ENCODE assay signal across 8 mouse cellular contexts in the genomic region with DNA sequence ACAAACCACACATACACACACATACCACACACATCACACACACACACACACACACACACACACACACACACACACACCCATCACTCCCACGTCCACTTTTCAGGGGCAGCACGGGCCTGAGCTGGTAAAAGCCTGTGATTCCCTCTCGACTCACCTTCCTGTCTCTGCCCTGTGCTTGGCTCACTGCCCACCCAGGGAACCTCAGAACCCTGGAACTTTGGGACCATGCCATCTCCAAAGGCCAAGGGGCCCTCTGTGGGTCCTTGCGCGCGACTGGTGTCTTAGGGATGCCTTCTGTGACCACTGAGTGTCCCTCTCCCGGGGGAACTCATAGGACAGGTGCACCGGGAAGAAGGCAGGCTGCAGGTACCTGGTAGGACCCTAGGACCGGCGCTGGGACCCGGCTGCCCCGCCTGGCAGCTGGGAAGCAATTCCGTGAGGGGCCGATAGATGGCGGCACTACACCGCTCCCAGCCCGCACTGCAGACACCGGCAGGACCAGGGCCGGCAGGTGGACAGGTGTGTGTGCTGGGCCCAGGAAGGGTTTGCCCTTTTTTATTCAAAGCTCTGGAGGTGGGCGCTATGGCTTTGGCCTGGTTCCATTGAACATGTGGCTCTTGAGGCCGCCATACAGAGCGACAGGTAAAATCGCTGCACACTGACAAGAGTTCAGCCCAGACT.
DNase-seq lines count a peak whose midpoint lies in the region; ATAC-seq and TF ChIP-seq lines count a peak whose summit lies in the region.

No protein-coding gene starts in this region.

- peak; percentile 63; the same call in 1 of the 2 replicates for ATAC-seq in embryonic facial prominence, embryonic 14.5 days (ENCODE audit: low read depth)
- ATAC-seq in hindbrain, embryonic 11.5 days (ENCODE audit: low FRiP score) = 0 out of 2 replicates have a peak, but pooled peaks have one; percentile 45
- ATAC-seq in activated CD4-positive, CD25-positive, alpha-beta regulatory T cell, adult 4 months = no peak

- TF ChIP-seq EP300 in ES-Bruce4 (IDR thresholded peaks at IDR 0.05; ENCODE audit: insufficient read depth, low read depth, low read length) = no peak

- H3K27me3 ChIP-seq in ES-Bruce4 (ENCODE audit: control insufficient read depth, insufficient read depth, low read length, poor library complexity, severe bottlenecking) = no peaks in the 10 kb centered on the region
- peaks cover 14% of the 10 kb centered on the region for H3K27me3 ChIP-seq in embryonic facial prominence, embryonic 14.5 days (replicated peaks; ENCODE audit: control insufficient read depth, insufficient read depth, low read length)
- H3K27me3 ChIP-seq in hindbrain, embryonic 11.5 days (ENCODE audit: control insufficient read depth, insufficient read depth, low read length) = peaks cover 2% of the 10 kb centered on the region; the same call in 1 of the 2 replicates

- no peak overlapping the region; the same call in 1 of the 2 replicates for H3K4me2 ChIP-seq in embryonic facial prominence, embryonic 14.5 days (ENCODE audit: low read depth, low read length)
- H3K4me2 ChIP-seq in hindbrain, embryonic 11.5 days (replicated peaks; ENCODE audit: low read depth, low read length) = no peak overlapping the region

- 10% methylated on average over 10 of the region's 23 CpGs for WGBS in embryonic facial prominence, embryonic 14.5 days
- WGBS in hindbrain, embryonic 11.5 days = 5% methylated on average over 23 of the region's 23 CpGs

- TF ChIP-seq CTCF in ES-Bruce4 (IDR thresholded peaks at IDR 0.05; ENCODE audit: low read depth, low read length) = peak; percentile 86

- H3K27ac ChIP-seq in ES-Bruce4 (ENCODE audit: insufficient read depth, low read length) = no peak overlapping the region
- H3K27ac ChIP-seq in embryonic facial prominence, embryonic 14.5 days (replicated peaks; ENCODE audit: low read depth, low read length) = no peak overlapping the region
- no peak overlapping the region for H3K27ac ChIP-seq in hindbrain, embryonic 11.5 days (ENCODE audit: low read depth, low read length)

- H3K4me3 ChIP-seq in ES-Bruce4 (ENCODE audit: low read depth, low read length) = no peak overlapping the region
- no peak overlapping the region for H3K4me3 ChIP-seq in embryonic facial prominence, embryonic 14.5 days (ENCODE audit: low read depth, low read length)
- H3K4me3 ChIP-seq in hindbrain, embryonic 11.5 days (ENCODE audit: low read depth, low read length) = no peak overlapping the region

- TF ChIP-seq POLR2A in ES-Bruce4 (IDR thresholded peaks at IDR 0.05; ENCODE audit: insufficient read depth, low read length) = no peak

- H3K4me1 ChIP-seq in ES-Bruce4 (ENCODE audit: control insufficient read depth, insufficient read depth, low read length) = peaks cover 5% of the 10 kb centered on the region
- peaks cover 14% of the 10 kb centered on the region for H3K4me1 ChIP-seq in embryonic facial prominence, embryonic 14.5 days (ENCODE audit: control insufficient read depth, insufficient read depth, low read length)
- H3K4me1 ChIP-seq in hindbrain, embryonic 11.5 days (replicated peaks; ENCODE audit: control insufficient read depth, insufficient read depth, low read length) = peaks cover 4% of the 10 kb centered on the region; the same call in 1 of the 2 replicates

- DNase-seq in adrenal gland, postnatal 25 days = peak; percentile 66
- DNase-seq in embryonic facial prominence, embryonic 14.5 days (ENCODE audit: low spot score) = peak; percentile 43
- peak; percentile 73 for DNase-seq in hindbrain, embryonic 11.5 days (ENCODE audit: low spot score)
- peak; percentile 42 to 52 for DNase-seq in layer of hippocampus, postnatal 14 days (ENCODE audit: low spot score in 2 of 2)
- DNase-seq in mesoderm, embryonic 11.5 days (ENCODE audit: low read depth, low spot score) = peak; percentile 39
- DNase-seq in right cerebral cortex, postnatal 25 days = peak; percentile 67

- H3K9me3 ChIP-seq in ES-Bruce4 (replicated peaks; ENCODE audit: control insufficient read depth, insufficient read depth, low read length, poor library complexity, severe bottlenecking) = no peaks in the 10 kb centered on the region
- H3K9me3 ChIP-seq in embryonic facial prominence, embryonic 14.5 days (ENCODE audit: control insufficient read depth, low read length) = no peaks in the 10 kb centered on the region
- no peaks in the 10 kb centered on the region for H3K9me3 ChIP-seq in hindbrain, embryonic 11.5 days (ENCODE audit: control insufficient read depth, low read length)

- H3K36me3 ChIP-seq in ES-Bruce4 (ENCODE audit: control insufficient read depth, insufficient read depth, low read length, poor library complexity, severe bottlenecking) = no peaks in the 10 kb centered on the region
- H3K36me3 ChIP-seq in embryonic facial prominence, embryonic 14.5 days (ENCODE audit: control insufficient read depth, insufficient read depth, low read length) = no peaks in the 10 kb centered on the region
- no peaks in the 10 kb centered on the region for H3K36me3 ChIP-seq in hindbrain, embryonic 11.5 days (ENCODE audit: control insufficient read depth, insufficient read depth, low read length)

- no peak overlapping the region for H3K9ac ChIP-seq in ES-Bruce4 (ENCODE audit: low read depth, poor library complexity, severe bottlenecking)
- no peak overlapping the region for H3K9ac ChIP-seq in embryonic facial prominence, embryonic 14.5 days (ENCODE audit: low read depth, low read length)
- H3K9ac ChIP-seq in hindbrain, embryonic 11.5 days (ENCODE audit: low read depth, low read length) = no peak overlapping the region
